Mouse (Mus musculus) macrophage (primary cell): Measurements from ENCODE around the gene Spred2. TPM values are rescaled to one million over a fixed set of nuclear protein-coding genes. Genes with fewer than 3 reads are reported as not detected.

Source experiments
- H3K27ac ChIP-seq: fragments of 350-480 bp; formaldehyde crosslinking; 2 replicates; pipeline ENCODE4 v1.9.0; 2021
- H3K36me3 ChIP-seq: fragments of 350-480 bp; formaldehyde crosslinking; 2 replicates; pipeline ENCODE4 v1.9.0; 2021; ENCODE audit errors: inconsistent target
- H3K4me3 ChIP-seq: fragments of 350-480 bp; formaldehyde crosslinking; 2 replicates; pipeline ENCODE4 v1.9.0; 2021; ENCODE audit errors: inconsistent target
- H3K79me2 ChIP-seq: fragments of 350-480 bp; formaldehyde crosslinking; 2 replicates; pipeline ENCODE4 v1.9.0; 2021; ENCODE audit errors: inconsistent target
- WGBS: methylation state at CpG from one replicate; pipeline ENCODE4 v1.1.7; 2026; ENCODE audit warnings: inconsistent platforms; ENCODE audit not compliant: missing documents; 5-methylcytosine and 5-hydroxymethylcytosine counted together
- polyA plus RNA-seq: library from polyadenylated mRNA; stranded (reverse); fragments of 250-400 nt; gene quantifications from 3 replicates; pipeline ENCODE4 v1.2.4, GENCODE M21; 2018; ENCODE audit warnings: inconsistent platforms

The Spred2 gene
- polyA plus RNA-seq, 1 experiment from 2014 or later, result 4.4 TPM

DNA sequence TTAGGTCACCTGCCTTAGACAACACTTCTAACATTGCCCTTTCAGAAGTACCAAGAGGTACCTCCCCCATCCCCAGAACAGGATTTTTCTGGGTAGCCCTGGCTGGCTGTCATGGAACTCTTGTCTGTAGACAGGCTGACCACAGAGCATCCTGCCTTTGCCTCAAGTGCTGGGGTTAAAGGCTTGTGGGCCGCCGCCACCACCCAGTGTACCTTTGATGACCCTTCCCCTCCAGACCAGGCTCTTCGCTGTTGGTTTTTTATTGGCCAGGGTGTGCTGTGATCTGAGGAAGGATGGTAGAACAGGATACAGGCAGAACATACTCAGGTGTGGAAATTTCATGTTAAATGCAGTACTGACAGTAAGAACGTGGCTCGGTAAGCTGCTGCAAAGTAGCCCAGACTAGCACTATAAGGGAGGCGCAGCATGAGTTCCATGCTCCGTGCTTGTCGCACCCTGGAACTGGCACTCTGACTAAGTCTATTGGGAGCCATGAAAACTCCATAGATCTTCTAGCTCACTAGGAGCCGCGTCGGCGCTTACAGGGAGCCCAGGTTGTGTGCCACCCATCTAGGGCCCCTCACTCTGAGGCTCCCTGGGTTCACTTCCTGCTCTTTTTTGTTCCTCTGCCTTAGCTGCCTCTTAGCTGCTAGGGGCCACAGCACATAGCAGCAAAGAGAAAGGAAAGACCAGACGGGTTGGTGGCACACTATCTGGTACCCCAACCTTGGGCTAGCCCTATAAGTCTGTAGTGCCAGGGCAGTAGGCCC lies 65.2 kb downstream of the Spred2 start:
- Histone ChIP-seq H3K79me2 (peaks cover 90% of the 10 kb centered on the region), H3K27ac (no peak overlapping the region), H3K36me3 (no peaks in the 10 kb centered on the region), H3K4me3 (no peak overlapping the region)
- 67% methylated on average over 11 of the region's 13 CpGs for WGBS

DNA sequence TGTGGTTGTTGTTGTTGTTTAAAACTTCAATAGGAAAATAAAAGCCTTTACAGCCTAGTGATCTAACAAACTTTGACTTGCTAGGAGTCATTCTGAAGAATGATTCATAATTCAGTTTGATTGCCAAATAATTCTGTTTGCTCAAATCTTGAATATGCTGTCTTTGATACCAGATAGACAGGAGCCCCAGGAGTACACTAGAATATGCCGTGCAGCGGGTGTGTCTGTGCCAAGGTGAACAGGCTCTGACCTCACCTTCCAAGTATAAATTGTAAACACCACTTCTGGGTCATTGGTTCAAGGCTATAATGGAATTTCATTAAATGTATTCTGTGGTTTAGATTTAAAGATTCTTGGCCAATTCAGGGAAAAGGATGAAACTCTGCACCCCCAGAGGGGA lies 66.6 kb downstream of the Spred2 start:
- WGBS, result 100% methylated on average over 2 of the region's 2 CpGs
- Histone ChIP-seq H3K27ac (no peak overlapping the region), H3K4me3 (no peak overlapping the region), H3K36me3 (no peaks in the 10 kb centered on the region), H3K79me2 (peaks cover 90% of the 10 kb centered on the region)

DNA sequence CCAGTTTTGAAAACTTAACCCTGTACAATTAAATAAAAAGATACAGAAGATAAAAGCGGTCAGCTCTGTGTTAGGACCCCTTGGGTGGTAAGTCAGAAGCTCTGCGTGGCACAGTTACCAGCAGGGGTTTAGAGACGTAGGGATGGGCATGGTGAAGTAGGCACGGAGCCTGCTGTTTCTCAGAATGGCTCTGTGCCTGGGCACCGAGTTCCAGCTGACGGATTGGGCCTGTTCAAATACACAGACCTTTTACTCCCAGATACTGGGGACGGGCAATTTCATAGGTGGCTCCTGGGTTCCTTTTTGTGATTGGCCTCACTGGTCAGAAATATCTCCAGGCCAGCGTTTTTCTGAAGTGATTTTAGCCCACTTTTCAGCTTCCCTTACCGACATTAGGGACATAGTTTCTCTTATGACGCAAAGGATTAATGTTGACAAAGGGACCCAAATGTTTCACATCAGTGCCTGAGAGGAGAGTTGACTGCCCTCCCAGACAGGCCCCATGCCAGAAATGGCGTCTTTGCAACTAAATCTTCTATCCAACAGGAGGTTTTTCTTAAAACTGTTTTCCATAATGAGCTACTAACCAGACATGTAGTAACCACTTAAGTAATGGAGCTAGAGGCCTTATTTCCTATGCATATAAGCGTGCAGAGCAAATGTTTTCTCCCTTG lies 67.3 kb downstream of the Spred2 start:
- no peaks in the 10 kb centered on the region for H3K36me3 ChIP-seq
- 95% methylated on average over 10 of the region's 12 CpGs for WGBS
- H3K4me3 ChIP-seq, result no peak overlapping the region
- peaks cover 90% of the 10 kb centered on the region for H3K79me2 ChIP-seq
- no peak overlapping the region for H3K27ac ChIP-seq

DNA sequence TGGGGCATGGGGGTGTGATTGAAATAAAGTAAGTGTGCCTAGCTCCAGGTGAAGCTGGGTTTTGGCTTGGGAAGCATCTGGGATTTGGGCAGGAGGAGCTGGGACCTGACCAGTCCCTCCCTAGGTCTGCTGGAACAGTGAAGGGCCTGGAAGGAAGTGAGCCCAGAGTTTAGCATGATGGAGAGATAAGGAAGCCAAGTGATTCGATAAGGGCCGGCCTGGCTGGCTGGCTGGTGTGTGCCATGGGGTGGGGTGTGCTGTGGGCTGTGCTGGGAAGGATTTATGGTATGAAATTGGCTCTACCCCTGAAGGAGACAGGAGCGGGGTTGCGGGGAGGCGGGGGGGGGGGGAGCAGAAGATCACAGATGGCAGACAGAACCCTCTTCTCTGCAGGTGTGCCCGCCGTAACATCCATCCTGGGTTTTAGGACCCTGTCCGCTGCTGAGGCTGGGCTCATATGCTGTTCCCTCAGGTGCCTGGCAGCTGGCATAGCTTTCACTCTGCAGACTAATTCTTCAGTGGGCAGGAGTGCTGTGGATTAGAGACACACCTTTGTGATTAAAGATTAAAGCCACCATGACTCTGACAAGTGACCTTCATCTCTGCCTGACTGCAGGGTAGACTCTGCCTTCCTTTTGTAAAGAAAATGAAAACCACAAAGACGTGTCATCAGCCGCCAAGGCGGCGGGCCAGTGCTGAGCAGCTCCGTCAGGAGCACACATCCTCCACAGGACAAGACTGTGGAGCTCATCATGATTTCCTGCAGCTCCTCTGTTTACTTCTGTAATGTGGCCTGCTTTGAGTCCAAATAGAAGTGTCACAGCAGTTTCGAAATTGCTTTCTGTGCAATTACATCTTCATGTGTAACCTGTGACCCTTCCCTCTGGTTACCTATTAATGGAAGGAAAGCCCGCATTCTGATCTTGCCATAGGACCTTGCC lies 68.4 kb downstream of the Spred2 start:
- Histone ChIP-seq H3K79me2 (peaks cover 90% of the 10 kb centered on the region), H3K4me3 (no peak overlapping the region), H3K36me3 (no peaks in the 10 kb centered on the region), H3K27ac (no peak overlapping the region)
- WGBS, result 30% methylated on average over 14 of the region's 15 CpGs

DNA sequence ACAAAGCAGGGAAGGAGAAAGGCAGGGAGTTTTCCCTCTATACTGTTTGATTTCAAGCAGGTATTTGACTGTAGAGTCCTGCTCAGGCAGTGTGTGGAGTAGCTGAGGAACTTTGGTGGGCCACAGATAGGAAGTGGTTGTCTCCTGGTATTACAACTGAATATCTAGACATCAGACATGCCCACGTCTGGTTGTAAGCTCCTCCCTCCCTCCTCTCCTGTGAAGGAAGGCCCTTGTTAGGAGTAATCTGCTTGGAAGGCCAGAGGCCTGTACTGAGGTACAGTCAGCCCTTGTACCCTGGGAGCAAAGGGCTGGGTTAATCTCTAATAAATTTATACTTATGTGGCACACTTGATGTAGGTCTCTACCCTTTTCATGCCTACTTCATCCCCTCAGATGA lies 69.6 kb downstream of the Spred2 start:
- Histone ChIP-seq H3K4me3 (no peak overlapping the region), H3K36me3 (no peaks in the 10 kb centered on the region), H3K27ac (no peak overlapping the region), H3K79me2 (peaks cover 83% of the 10 kb centered on the region)
- whole genome bisulfite sequencing, result 27% methylated on average over 1 of the region's 1 CpGs

DNA sequence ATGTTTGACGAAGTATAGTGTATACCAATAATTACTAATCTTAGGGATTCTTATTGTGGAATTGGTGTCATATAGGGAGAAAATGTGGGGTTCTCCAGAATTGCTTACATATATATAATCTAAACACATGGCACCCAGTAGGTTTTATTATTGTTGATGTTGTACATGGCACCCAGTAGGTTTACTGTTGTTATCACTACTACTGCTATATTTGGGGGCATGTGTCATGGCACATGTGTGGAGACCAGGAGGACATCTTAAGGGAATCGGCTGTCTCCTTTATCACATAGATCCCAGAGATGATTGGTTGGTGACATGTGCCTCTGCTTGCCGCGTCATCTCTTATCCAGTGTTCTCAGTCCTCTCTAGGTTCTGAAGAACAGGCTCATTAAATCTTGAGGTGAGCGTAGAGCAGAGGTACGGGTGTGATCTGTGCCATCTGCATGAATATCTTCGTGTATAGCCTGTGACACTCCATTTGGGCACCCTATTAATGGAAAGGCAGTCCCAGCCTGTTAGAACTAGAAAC lies 70.2 kb downstream of the Spred2 start:
- H3K4me3 ChIP-seq, result no peak overlapping the region
- H3K79me2 ChIP-seq, result peaks cover 82% of the 10 kb centered on the region
- no peak overlapping the region for H3K27ac ChIP-seq
- H3K36me3 ChIP-seq, result no peaks in the 10 kb centered on the region
- 94% methylated on average over 7 of the region's 7 CpGs for WGBS

DNA sequence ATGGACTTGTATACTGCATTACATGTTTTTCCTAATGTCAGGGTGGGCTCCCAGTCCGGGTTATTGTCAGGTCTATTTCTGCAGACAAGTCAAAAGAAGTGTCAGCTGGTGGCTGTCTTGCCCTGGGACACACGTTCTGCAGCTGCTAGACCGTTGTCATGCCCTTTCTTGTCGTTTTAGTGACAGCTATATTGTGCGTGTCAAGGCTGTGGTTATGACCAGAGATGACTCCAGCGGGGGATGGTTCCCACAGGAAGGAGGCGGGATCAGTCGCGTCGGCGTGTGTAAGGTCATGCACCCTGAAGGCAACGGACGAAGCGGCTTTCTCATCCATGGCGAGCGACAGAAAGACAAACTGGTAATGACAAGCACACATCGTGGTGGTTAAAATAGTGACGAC lies 73.8 kb downstream of the Spred2 start:
- no peak overlapping the region for H3K27ac ChIP-seq
- WGBS, result 6% methylated on average over 18 of the region's 18 CpGs
- no peak overlapping the region for H3K4me3 ChIP-seq
- peaks cover 51% of the 10 kb centered on the region for H3K79me2 ChIP-seq
- no peaks in the 10 kb centered on the region for H3K36me3 ChIP-seq

DNA sequence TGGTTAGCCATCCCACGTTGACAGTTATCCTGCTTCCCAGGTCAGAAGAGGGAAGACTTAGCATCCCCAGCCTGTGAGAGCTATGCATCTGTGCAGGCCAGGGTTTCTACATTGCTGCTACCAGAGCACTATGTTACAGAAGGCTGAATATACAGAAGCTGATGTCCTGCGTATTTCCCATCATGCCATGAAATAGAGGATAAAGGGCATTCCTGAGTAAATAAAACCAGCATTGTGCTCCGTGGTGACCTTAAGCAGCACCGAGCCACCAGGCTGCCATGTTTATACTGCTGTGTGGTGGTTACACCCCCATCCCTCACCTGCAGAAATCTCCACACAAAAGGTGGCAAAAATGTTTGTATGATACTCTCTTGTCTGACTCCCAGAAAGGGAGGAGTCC lies 78.7 kb downstream of the Spred2 start:
- Histone ChIP-seq H3K27ac (no peak overlapping the region), H3K36me3 (no peaks in the 10 kb centered on the region), H3K79me2 (peaks cover 9% of the 10 kb centered on the region), H3K4me3 (no peak overlapping the region)
- 96% methylated on average over 4 of the region's 4 CpGs for WGBS

DNA sequence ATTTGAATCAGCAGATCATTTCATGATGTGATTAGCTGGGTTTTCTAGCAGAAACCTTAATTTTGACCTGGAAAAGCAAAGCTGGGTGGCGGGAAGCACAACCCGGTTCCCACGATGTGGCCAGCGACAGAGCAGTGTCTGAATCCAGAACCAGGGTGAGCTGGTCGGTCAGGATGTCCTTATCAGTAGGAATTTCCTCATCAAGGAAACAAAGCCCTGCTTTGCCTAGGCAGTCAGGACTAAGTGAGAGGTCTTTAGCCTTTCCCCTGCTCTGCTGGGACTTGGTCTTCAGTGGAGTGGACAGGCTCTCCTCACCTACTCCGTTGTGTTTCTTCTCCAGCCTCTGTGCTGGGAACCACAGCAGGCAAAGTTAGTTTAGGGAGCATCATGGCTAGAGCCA lies 83.5 kb downstream of the Spred2 start:
- H3K36me3 ChIP-seq, result peaks cover 5% of the 10 kb centered on the region; the same call in 1 of the 2 replicates
- WGBS, result 87% methylated on average over 6 of the region's 6 CpGs
- no peaks in the 10 kb centered on the region for H3K79me2 ChIP-seq
- no peak overlapping the region for H3K27ac ChIP-seq
- H3K4me3 ChIP-seq, result no peak overlapping the region

DNA sequence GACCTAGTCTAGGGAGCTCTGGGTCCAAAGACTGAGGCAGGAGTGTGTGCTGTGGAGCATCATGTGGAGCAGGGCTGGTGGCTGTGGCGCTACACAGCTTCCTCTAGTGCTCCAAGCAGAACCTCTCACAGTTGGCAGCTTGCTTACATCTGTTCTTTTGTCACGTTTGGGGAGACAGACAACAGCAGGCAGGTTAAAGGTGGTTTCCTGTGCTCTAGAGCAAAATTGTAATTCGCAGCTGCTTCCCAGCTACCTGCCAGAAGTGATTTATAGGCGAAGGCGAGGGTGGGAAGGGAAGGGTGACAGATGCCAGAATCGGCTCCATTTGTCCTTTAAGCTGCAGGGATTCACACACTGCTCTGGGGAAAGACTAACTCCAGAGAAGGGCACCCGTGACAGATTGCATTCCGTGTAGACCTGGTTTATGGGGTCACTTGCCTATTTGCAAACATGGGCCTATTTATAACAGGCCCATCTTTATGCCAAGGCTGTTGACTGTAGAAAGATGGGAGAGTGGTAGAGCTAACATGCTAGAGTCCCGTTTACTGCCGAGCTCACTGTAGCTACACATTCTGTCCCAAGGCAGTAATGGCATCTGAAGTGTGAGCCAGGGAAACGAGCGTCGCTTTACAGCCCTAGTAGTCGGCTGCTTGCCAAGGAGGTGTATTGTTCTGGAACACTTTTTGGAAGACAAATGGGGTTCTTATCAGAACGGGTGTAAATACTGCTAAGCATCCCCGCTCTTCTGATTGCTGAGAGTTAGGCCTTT lies 87.2 kb downstream of the Spred2 start:
- 85% methylated on average over 16 of the region's 16 CpGs for WGBS
- Histone ChIP-seq H3K79me2 (no peaks in the 10 kb centered on the region), H3K27ac (no peak overlapping the region), H3K4me3 (no peak overlapping the region), H3K36me3 (peaks cover 5% of the 10 kb centered on the region; the same call in 1 of the 2 replicates)

DNA sequence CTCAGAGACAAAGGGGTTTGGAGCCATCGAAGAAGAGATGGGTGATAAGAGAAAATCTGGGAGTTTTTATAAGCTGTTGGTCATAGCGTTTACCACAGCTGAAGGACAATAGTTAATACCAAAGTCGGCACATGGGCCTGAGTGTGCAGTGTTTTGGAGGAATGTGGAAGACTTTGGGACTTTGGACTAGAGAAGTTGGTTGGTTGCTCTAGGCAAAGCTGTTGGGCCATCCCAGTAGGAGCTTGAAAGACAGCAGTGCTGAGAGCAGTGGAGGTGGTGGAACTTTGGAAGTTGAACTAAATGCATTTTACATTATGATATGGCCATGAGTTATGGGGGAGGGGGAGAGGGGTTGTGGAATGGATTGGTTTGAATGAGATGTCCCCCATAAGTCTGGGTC lies 89.2 kb downstream of the Spred2 start:
- 89% methylated on average over 3 of the region's 3 CpGs for WGBS
- Histone ChIP-seq H3K27ac (no peak overlapping the region), H3K79me2 (no peaks in the 10 kb centered on the region), H3K36me3 (0 out of 2 replicates have a peak, but pooled peaks cover under 1% of the 10 kb centered on the region), H3K4me3 (no peak overlapping the region)

DNA sequence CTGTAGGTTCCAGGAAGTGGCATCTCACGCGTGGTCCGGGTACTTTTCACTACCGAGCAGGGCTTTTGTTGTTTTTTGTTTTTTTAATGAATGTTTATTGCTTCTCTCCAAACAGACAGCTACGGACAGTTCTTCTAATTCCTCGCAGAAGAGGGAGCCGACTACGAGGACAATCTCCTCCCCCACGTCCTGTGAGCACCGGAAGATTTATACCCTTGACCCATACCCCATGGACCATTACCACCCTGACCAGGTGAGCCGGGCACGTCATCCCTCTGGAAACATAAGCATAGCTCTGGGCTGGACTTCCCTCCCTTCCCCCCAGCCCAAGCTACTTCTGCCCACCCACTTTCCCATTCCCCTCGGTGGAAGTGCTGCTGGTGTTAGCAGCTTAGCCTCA lies 93.8 kb downstream of the Spred2 start:
- H3K79me2 ChIP-seq, result no peaks in the 10 kb centered on the region
- no peak overlapping the region for H3K4me3 ChIP-seq
- WGBS, result 95% methylated on average over 13 of the region's 13 CpGs
- H3K27ac ChIP-seq, result no peak overlapping the region
- no peaks in the 10 kb centered on the region for H3K36me3 ChIP-seq

DNA sequence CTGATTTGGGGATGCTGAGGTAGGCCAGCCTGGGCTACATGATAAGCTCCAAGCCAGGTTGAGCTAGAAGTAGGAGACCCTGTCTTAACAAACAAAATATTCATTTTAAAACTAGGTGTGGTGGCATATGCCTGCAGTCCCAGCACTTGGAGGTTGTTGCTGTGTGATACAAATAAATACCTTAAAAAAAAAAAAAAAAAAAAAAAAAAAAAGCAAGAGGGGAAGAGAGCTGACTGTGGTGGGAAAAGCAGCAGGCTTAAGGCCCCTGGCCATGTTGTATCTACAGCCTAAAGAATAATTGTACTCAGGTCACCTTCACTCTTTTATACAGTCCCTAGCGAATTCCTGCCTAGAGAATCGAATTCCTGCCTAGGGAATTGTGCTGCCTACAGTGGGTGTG lies 94.7 kb downstream of the Spred2 start:
- 100% methylated on average over 2 of the region's 2 CpGs for WGBS
- Histone ChIP-seq H3K4me3 (no peak overlapping the region), H3K79me2 (no peaks in the 10 kb centered on the region), H3K36me3 (no peaks in the 10 kb centered on the region), H3K27ac (no peak overlapping the region)

DNA sequence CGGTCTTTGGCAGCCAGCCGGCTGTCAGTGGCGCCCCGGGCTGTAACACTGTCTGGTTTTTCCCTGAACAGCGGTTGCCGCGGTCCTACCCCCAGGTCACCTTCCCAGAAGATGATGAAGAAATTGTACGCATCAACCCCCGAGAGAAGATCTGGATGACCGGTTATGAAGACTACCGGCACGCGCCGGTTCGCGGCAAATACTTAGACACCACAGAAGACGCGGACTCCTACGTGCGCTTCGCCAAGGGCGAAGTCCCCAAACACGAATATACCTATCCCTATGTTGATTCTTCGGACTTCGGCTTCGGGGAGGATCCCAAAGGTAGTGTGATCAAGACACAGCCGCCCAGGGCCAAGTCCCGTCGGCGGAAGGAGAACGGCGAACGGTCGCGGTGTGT lies 96.5 kb downstream of the Spred2 start:
- Histone ChIP-seq H3K4me3 (no peak overlapping the region), H3K79me2 (no peaks in the 10 kb centered on the region), H3K36me3 (no peaks in the 10 kb centered on the region), H3K27ac (no peak overlapping the region)
- 98% methylated on average over 33 of the region's 35 CpGs for WGBS
